Mouse (Mus musculus): ENCODE results near the gene Syt1. TPM values are rescaled to one million over a fixed set of nuclear protein-coding genes. Genes with fewer than 3 reads are reported as not detected.
A peak's percentile ranks its signal among the peaks of the same experiment; 100 is the strongest.

Gene Syt1
- total RNA-seq, 2 experiments from 2014 or later = 975 to 1,036 TPM

DNA sequence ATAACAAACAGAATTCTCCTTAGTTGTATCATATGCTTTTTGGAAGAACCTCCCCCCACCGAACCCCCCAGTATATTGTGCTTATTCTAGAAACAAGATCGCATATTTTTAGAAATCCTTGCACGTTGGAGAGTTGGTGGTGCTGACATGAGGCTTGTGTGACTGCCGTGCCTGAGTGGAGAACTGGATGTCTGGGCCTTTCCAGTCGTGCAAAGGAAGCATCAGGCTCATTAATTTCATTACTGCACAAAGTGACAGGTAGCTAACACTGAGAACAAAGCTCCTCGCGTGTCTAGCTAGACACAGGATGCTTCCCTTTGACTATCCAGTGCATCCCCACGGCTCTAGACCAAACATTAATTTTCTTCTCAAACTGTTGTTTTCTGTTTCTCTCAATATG is 358.0 kb downstream of the Syt1 start:
- peak overlapping the region; percentile 60 for H3K27ac ChIP-seq
- no peak for DNase-seq (ENCODE audit: low spot score in 2 of 2)
- H3K4me3 ChIP-seq = no peak overlapping the region
- TF ChIP-seq CTCF (conservative IDR thresholded peaks at IDR 0.05) = no peak

GRCm38 (mm10) chr10:108652066-108652465 is 358.7 kb downstream of the Syt1 start:
- DNase-seq (ENCODE audit: low spot score in 2 of 2) = no peak
- Histone ChIP-seq H3K27ac (peak overlapping the region; percentile 60), H3K4me3 (no peak overlapping the region)
- TF ChIP-seq CTCF (conservative IDR thresholded peaks at IDR 0.05) = no peak

- peak overlapping the region; percentile 77 for H3K27ac ChIP-seq
- TF ChIP-seq CTCF (conservative IDR thresholded peaks at IDR 0.05) = no peak
- no peak for DNase-seq (ENCODE audit: low spot score in 2 of 2)
- H3K4me3 ChIP-seq = no peak overlapping the region
These were observed 361.6 kb downstream of the Syt1 start for GRCm38 (mm10) chr10:108649174-108649573.

DNA sequence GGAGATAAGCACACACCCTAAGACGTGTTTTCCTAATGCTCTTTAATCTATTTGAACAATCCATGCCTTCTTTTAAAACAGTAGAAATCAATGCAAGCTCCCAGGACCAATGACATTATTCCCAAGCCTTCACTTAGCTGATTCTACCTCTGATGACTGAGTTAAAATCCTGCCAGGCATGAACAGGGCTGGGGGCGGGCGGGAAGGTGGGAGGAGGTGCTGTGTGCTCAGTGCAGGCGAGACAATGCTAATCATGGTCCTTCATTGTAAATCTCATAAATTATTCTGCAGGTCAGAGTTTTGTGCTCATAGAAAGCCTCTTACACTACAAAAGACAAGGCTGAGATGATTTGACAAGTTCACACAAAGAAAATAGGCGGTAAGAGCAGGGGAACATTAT is 366.9 kb downstream of the Syt1 start:
- DNase-seq (ENCODE audit: low spot score in 2 of 2) = no peak
- no peak for TF ChIP-seq CTCF (conservative IDR thresholded peaks at IDR 0.05)
- H3K27ac ChIP-seq = no peak overlapping the region
- no peak overlapping the region for H3K4me3 ChIP-seq

GRCm38 (mm10) chr10:108638095-108638494 is 372.7 kb downstream of the Syt1 start:
- H3K27ac ChIP-seq = peak overlapping the region; percentile 0; the same call in 1 of the 2 replicates
- no peak overlapping the region for H3K4me3 ChIP-seq

GRCm38 (mm10) chr10:108636086-108636485 is 374.7 kb downstream of the Syt1 start:
- H3K27ac ChIP-seq = peak overlapping the region; percentile 73
- no peak for TF ChIP-seq CTCF (conservative IDR thresholded peaks at IDR 0.05)
- no peak overlapping the region for H3K4me3 ChIP-seq
- no peak for DNase-seq (ENCODE audit: low spot score in 2 of 2)

More at GRCm38 (mm10) chr10:108638095-108638494, 372.7 kb downstream of the Syt1 start:
- no peak for DNase-seq (ENCODE audit: low spot score in 2 of 2)
- no peak for TF ChIP-seq CTCF (conservative IDR thresholded peaks at IDR 0.05)

DNA sequence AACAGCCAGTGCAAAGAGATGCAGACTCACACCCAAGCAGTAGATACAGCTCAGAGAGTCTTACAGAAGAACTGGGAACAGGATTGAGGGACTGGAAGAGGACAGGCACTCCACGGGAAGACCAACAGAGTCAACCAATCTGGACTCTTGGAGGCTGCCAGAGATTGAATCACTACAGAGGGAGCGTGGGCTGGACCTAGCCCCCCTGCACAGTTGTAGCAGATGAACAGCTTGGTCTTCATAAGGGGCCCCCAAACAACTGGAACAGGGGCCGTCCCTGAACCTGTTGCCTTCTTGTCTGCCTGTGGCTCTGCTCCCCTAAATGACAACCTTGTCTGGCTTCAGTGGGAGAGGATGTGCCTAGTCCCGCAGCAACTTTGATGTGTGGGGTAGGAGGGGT is 375.2 kb downstream of the Syt1 start:
- TF ChIP-seq CTCF (conservative IDR thresholded peaks at IDR 0.05) = no peak

GRCm38 (mm10) chr10:108630841-108631240 is 379.9 kb downstream of the Syt1 start:
- Histone ChIP-seq H3K4me3 (no peak overlapping the region), H3K27ac (peak overlapping the region; percentile 78)
- no peak for DNase-seq (ENCODE audit: low spot score in 2 of 2)
- no peak for TF ChIP-seq CTCF (conservative IDR thresholded peaks at IDR 0.05)

More for the DNA sequence above, 375.2 kb downstream of the Syt1 start:
- H3K4me3 ChIP-seq = no peak overlapping the region
- H3K27ac ChIP-seq = peak overlapping the region; percentile 73
- DNase-seq (ENCODE audit: low spot score in 2 of 2) = peak in 1 of 2 experiments; percentile 46

- H3K4me3 ChIP-seq = no peak overlapping the region
- DNase-seq (ENCODE audit: low spot score in 2 of 2) = peak in 1 of 2 experiments; percentile 48
- no peak for TF ChIP-seq CTCF (conservative IDR thresholded peaks at IDR 0.05)
- H3K27ac ChIP-seq = peak overlapping the region; percentile 78
These were observed 384.4 kb downstream of the Syt1 start for GRCm38 (mm10) chr10:108626404-108626803.

GRCm38 (mm10) chr10:108623002-108623401 is 387.8 kb downstream of the Syt1 start:
- no peak overlapping the region for H3K4me3 ChIP-seq
- no peak for TF ChIP-seq CTCF (conservative IDR thresholded peaks at IDR 0.05)
- peak overlapping the region; percentile 49; the same call in 1 of the 2 replicates for H3K27ac ChIP-seq
- DNase-seq (ENCODE audit: low spot score in 2 of 2) = no peak

DNA sequence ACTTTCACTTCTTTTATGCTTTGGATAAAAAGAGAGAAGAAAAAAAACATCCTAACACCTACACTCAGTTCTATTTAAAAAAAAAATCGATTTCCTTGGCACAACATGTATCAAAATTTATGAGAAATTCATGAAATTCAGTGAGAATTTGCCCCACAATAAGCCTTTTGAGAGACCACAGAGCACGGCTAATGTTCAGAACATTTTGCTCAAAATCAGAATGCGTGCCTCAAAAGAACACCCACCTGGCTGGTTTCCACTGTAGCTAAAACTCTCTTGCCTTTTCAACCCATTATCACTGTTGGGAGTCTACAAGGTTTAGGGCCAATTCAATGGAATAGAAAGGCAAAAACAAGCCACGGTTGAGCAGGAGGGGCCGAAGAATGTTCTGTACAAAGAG is 390.9 kb downstream of the Syt1 start:
- Histone ChIP-seq H3K4me3 (no peak overlapping the region), H3K27ac (peak overlapping the region; percentile 88)
- no peak for TF ChIP-seq CTCF (conservative IDR thresholded peaks at IDR 0.05)
- peak; percentile 32 to 44 for DNase-seq (ENCODE audit: low spot score in 2 of 2)

DNA sequence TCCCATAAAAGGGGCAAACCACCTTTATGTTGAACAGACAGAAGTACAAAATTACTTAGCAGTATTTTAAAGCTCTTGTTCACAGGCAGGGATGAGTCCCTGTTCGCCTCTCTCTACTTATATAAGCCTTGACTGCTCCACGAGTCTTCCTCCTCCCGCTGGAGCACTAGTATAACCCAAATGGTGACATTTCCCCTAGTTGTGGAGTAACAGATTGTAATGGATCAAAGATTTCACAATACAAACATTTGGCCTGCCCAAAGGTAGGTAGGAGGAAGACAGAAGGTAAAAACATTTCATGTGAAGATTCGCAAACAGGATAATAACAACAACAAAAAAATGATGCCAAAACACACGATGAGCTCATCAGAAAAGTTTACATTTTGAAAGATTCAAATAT is 391.6 kb downstream of the Syt1 start:
- peak in 1 of 2 experiments; percentile 57 for DNase-seq (ENCODE audit: low spot score in 2 of 2)
- Histone ChIP-seq H3K27ac (peak overlapping the region; percentile 88), H3K4me3 (no peak overlapping the region)
- TF ChIP-seq CTCF (conservative IDR thresholded peaks at IDR 0.05) = no peak

- DNase-seq (ENCODE audit: low spot score in 2 of 2) = peak; percentile 34 to 49
- H3K4me3 ChIP-seq = no peak overlapping the region
- H3K27ac ChIP-seq = peak overlapping the region; percentile 54
- no peak for TF ChIP-seq CTCF (conservative IDR thresholded peaks at IDR 0.05)
These were observed 400.6 kb downstream of the Syt1 start for GRCm38 (mm10) chr10:108610057-108610644.
